Comparison of ENCODE assay signal across 21 mouse cellular contexts in the genomic region with DNA sequence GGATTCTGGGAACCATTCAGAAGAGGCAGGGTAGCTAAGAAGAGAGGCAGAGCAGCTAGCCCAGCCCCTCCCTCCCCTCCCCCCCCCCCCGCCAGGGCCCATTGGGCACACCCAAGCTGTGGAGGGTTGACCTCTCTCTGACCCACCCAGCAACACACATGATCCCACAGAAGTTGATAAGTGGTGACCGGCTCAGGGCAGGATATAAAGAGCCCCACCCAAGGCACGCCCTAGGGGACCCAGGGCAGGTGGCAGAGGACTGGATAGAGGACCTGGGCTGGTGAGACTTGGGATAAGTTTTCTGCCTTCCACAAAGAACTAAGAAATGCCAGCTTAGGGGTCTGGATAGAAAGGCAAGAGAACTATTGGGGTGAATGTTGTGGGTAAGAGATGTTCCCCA. TPM values are rescaled to one million over a fixed set of nuclear protein-coding genes. Genes with fewer than 3 reads are reported as not detected.
DNase-seq lines count a peak whose midpoint lies in the region; ATAC-seq and TF ChIP-seq lines count a peak whose summit lies in the region.
"Had no signal": no experiment of that assay in that cellular context is flagged by ENCODE, and none has a peak within 500 bp of the region (broad histone marks: within the 10 kb centered on the region; RNA-seq: fewer than 3 reads in every experiment).

No protein-coding gene starts in this region.

- H3K9me3 ChIP-seq in ES-E14 (ENCODE audit: control insufficient read depth, insufficient read depth, low read depth, low read length), result no peaks in the 10 kb centered on the region
- no peaks in the 10 kb centered on the region for H3K9me3 ChIP-seq in intestine, embryonic 15.5 days
- H3K9me3 ChIP-seq: embryonic facial prominence, embryonic 13.5 days; megakaryocyte, embryonic 14.5 days; neural tube, embryonic 15.5 days had no signal

- no peaks in the 10 kb centered on the region for H3K27me3 ChIP-seq in intestine, embryonic 15.5 days (replicated peaks)
- H3K27me3 ChIP-seq: CH12.LX; neural tube, embryonic 15.5 days had no signal

- peak overlapping the region; percentile 63; the same call in 1 of the 2 replicates for H3K27ac ChIP-seq in ES-E14 (ENCODE audit: insufficient read depth, low read depth, low read length, poor library complexity, severe bottlenecking)
- H3K27ac ChIP-seq in intestine, embryonic 15.5 days, result peak overlapping the region; percentile 87
- H3K27ac ChIP-seq: embryonic facial prominence, embryonic 13.5 days; neural tube, embryonic 15.5 days had no signal

- in situ Hi-C loops in ES-E14 (cut with MboI; ENCODE audit: low sequenced_read_pairs in 2 of 2, unreplicated experiment in 2 of 2), result no loop called here

- WGBS in intestine, embryonic 15.5 days, result 60% methylated on average over 2 of the region's 3 CpGs

- no peak overlapping the region for H3K4me3 ChIP-seq in ES-E14 (ENCODE audit: insufficient read depth in 1 of 2, low read depth in 1 of 2, low read length in 2 of 2, poor library complexity in 1 of 2, severe bottlenecking in 1 of 2)
- no peak overlapping the region for H3K4me3 ChIP-seq in intestine, embryonic 15.5 days (replicated peaks)
- H3K4me3 ChIP-seq: embryonic facial prominence, embryonic 13.5 days; megakaryocyte, embryonic 14.5 days; neural tube, embryonic 15.5 days had no signal

- H3K4me1 ChIP-seq in ES-E14 (ENCODE audit: control insufficient read depth in 2 of 2, insufficient read depth in 2 of 2, low read length in 2 of 2, poor library complexity in 1 of 2), result peaks cover 4 to 28% of the 10 kb centered on the region in 2 experiments
- H3K4me1 ChIP-seq in intestine, embryonic 15.5 days (replicated peaks), result peaks cover 21% of the 10 kb centered on the region; the same call in 1 of the 2 replicates

- H3K9ac ChIP-seq in ES-E14 (ENCODE audit: insufficient read depth, low read depth, low read length, poor library complexity, severe bottlenecking), result no peak overlapping the region
- H3K9ac ChIP-seq in intestine, embryonic 15.5 days, result no peak overlapping the region
- H3K9ac ChIP-seq: embryonic facial prominence, embryonic 13.5 days; neural tube, embryonic 15.5 days had no signal

- DNase-seq in ES-E14 (ENCODE audit: low read depth, low spot score), result no peak
- peak; percentile 52 for DNase-seq in R1 (ENCODE audit: low read depth, low spot score)
- DNase-seq in right cerebral cortex, postnatal 14 days, result no peak
- no peak for DNase-seq in kidney, adult 18-20 months
- DNase-seq in urinary bladder, postnatal 10 days (ENCODE audit: low spot score), result no peak
- DNase-seq in left cerebral cortex, adult 11 months (ENCODE audit: low spot score), result no peak
- DNase-seq: cerebellum, postnatal 10 days; gastrocnemius, postnatal 10 days; kidney, postnatal 36 days; right cerebral cortex, adult 18-20 months had no signal

- H3K4me2 ChIP-seq in intestine, embryonic 15.5 days (replicated peaks), result no peak overlapping the region; the same call in 1 of the 2 replicates
- H3K4me2 ChIP-seq: embryonic facial prominence, embryonic 13.5 days; neural tube, embryonic 15.5 days had no signal

- ATAC-seq in intestine, embryonic 15.5 days, result peak; percentile 88
- ATAC-seq in megakaryocyte progenitor cell, adult 5-6 weeks (replicated peaks; ENCODE audit: poor library complexity), result peak; percentile 82
- ATAC-seq: forebrain, embryonic 16.5 days; hindbrain, embryonic 16.5 days had no signal

- peaks cover 21% of the 10 kb centered on the region for H3K36me3 ChIP-seq in ES-E14 (ENCODE audit: control insufficient read depth, insufficient read depth, low read length, poor library complexity, severe bottlenecking)
- no peaks in the 10 kb centered on the region for H3K36me3 ChIP-seq in intestine, embryonic 15.5 days
- H3K36me3 ChIP-seq: embryonic facial prominence, embryonic 13.5 days; neural tube, embryonic 15.5 days had no signal

TF ChIP-seq in ES-E14, 5 proteins besides CTCF, POLR2A, EP300 and RAD21:
- no peak for TF ChIP-seq ZNF384 (IDR thresholded peaks at IDR 0.05; ENCODE audit: low read depth, low read length)
- no peak for TF ChIP-seq CHD2 (IDR thresholded peaks at IDR 0.05; ENCODE audit: low read depth, low read length)

RNA-seq across cellular contexts. Expression of gene Elf3, which starts 7.7 kb away (rescaled TPM):
- total RNA-seq in ES-E14 (2012; rRNA removed), result 9.4 and 13.4 TPM in 2 replicates
- 209 and 213 TPM in 2 replicates for polyA plus RNA-seq in intestine, embryonic 15.5 days (2015; fragmentation: Nextera tagmentation; extraction: Ambion mirVana)
- not detected in 2 replicates for total RNA-seq in megakaryocyte progenitor cell, adult 5-6 weeks (2015)
- 0.17 TPM in 1 of 2 replicates, not detected in the other for total RNA-seq in megakaryocyte progenitor cell, adult 5-6 weeks (2017)
- total RNA-seq: left cerebral cortex, postnatal 10 days; monocyte, adult 5-6 weeks had no signal
- polyA plus RNA-seq: testis, adult 2 months had no signal

RNA-seq across cellular contexts. Expression of gene Rnpep, which starts 33.2 kb away (rescaled TPM):
- total RNA-seq in ES-E14 (2012; rRNA removed), result 19.1 and 21.8 TPM in 2 replicates
- 155 and 158 TPM in 2 replicates for polyA plus RNA-seq in intestine, embryonic 15.5 days (2015; fragmentation: Nextera tagmentation; extraction: Ambion mirVana)
- total RNA-seq in megakaryocyte progenitor cell, adult 5-6 weeks (2015), result 79.1 and 93.5 TPM in 2 replicates
- total RNA-seq in megakaryocyte progenitor cell, adult 5-6 weeks (2017), result 77.3 and 83.4 TPM in 2 replicates
